ENCODE assay signal across 25 mouse cellular contexts in the genomic region with DNA sequence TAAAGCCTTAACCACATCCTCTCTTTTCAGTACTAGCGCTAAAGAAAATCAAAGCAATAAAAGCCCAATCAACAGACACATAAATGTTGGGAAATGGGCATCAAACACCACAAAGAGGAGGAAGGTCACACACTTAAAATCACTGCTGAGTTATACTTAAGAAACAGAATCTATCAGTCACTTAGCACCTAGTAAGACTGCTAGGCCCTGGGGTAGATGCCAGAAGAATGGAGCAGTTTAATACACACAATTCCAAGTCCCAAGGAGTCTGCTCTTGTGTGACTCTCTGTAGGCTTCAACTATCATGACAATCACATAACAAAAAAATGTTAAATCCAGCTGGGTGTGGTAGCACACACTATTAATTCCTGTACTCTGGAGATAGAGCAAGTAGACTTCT.
"Had no signal": no experiment of that assay in that cellular context is flagged by ENCODE, and none has a peak within 500 bp of the region (broad histone marks: within the 10 kb centered on the region; RNA-seq: fewer than 3 reads in every experiment).

No protein-coding gene starts in this region.

- H3K9ac ChIP-seq: forebrain, postnatal 0 days; heart, embryonic 13.5 days; heart, embryonic 15.5 days; hindbrain, embryonic 13.5 days; hindbrain, embryonic 15.5 days; intestine, embryonic 15.5 days; kidney, embryonic 15.5 days; limb, embryonic 13.5 days; limb, embryonic 15.5 days had no signal

- H3K27me3 ChIP-seq: heart, embryonic 13.5 days; heart, embryonic 15.5 days; hindbrain, embryonic 13.5 days; hindbrain, embryonic 15.5 days; intestine, embryonic 15.5 days; kidney, embryonic 15.5 days; limb, embryonic 13.5 days; limb, embryonic 15.5 days had no signal

- H3K4me1 ChIP-seq: hindbrain, embryonic 15.5 days; intestine, embryonic 15.5 days; kidney, embryonic 15.5 days; limb, embryonic 13.5 days; limb, embryonic 15.5 days had no signal

- H3K4me3 ChIP-seq: heart, adult 2 months; heart, embryonic 13.5 days; heart, embryonic 15.5 days; hindbrain, embryonic 13.5 days; hindbrain, embryonic 15.5 days; intestine, embryonic 15.5 days; kidney, embryonic 15.5 days; limb, embryonic 13.5 days; limb, embryonic 15.5 days had no signal

- H3K36me3 ChIP-seq: heart, embryonic 15.5 days; hindbrain, embryonic 13.5 days; hindbrain, embryonic 15.5 days; intestine, embryonic 15.5 days; limb, embryonic 13.5 days; limb, embryonic 15.5 days had no signal

- H3K9me3 ChIP-seq: heart, embryonic 13.5 days; heart, embryonic 15.5 days; hindbrain, embryonic 13.5 days; hindbrain, embryonic 15.5 days; intestine, embryonic 15.5 days; kidney, embryonic 15.5 days; limb, embryonic 13.5 days; limb, embryonic 15.5 days had no signal

- H3K27ac ChIP-seq: heart, adult 2 months; heart, embryonic 13.5 days; heart, embryonic 15.5 days; hindbrain, embryonic 13.5 days; hindbrain, embryonic 15.5 days; hindbrain, postnatal 0 days; intestine, embryonic 15.5 days; kidney, embryonic 15.5 days; kidney, postnatal 0 days; limb, embryonic 13.5 days; limb, embryonic 15.5 days had no signal

- ATAC-seq: forebrain, postnatal 0 days; hindbrain, postnatal 0 days; intestine, embryonic 15.5 days had no signal

- DNase-seq: forebrain, postnatal 0 days; gastrocnemius, postnatal 14 days; gastrocnemius, postnatal 36 days; heart, adult 2 months; heart, postnatal 14 days; heart, postnatal 36 days; kidney, adult 11 months; kidney, adult 2 months; kidney, adult 9 months; kidney, postnatal 14 days; kidney, postnatal 36 days; layer of hippocampus, adult 9-11 months; layer of hippocampus, postnatal 36 days; left cerebral cortex, postnatal 4 days had no signal

- H3K4me2 ChIP-seq: heart, embryonic 11.5 days; heart, embryonic 13.5 days; heart, embryonic 15.5 days; hindbrain, embryonic 13.5 days; hindbrain, embryonic 15.5 days; intestine, embryonic 15.5 days; kidney, embryonic 15.5 days; limb, embryonic 13.5 days; limb, embryonic 15.5 days had no signal
